Mouse (Mus musculus): ENCODE results near the gene Tnrc6b. TPM values are rescaled to one million over a fixed set of nuclear protein-coding genes. Genes with fewer than 3 reads are reported as not detected.
"Not testable (repeated sequence)": the region's sequence is repeated elsewhere in the genome, so short reads cannot be mapped to it uniquely, and the experiment has no call there.

Gene Tnrc6b
- polyA plus RNA-seq, 1 experiment: 9.4 TPM

DNA sequence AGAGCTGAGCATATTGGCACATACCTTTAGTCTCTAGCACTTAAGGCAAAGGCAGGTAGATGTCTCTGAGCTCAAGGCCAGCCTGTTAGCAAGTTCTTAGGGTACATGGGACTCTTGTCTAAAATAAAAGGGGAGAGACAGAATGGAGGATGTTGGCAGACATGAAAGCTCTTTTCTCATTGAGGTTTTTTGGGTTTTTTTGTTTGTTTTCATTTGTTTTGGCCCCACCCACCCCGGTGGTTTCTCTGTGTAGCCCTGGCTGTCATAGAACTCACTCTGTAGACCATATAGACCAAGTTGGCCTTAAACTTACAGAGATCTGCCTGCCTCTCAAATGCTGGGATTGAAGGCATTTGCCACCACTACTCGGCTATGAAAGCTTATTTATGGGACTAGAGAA lies 213.1 kb downstream of the Tnrc6b start:
- Histone ChIP-seq H3K4me3 (ENCODE audit: insufficient read depth, poor library complexity, severe bottlenecking) (no peak overlapping the region), H3K27me3 (ENCODE audit: control insufficient read depth, insufficient read depth, insufficient read length) (no peaks in the 10 kb centered on the region), H3ac (ENCODE audit: control insufficient read depth, insufficient read length, low read depth) (no peak overlapping the region), H3K79me2 (ENCODE audit: control insufficient read depth, insufficient read depth) (no peaks in the 10 kb centered on the region), H3K79me3 (ENCODE audit: low read depth) (no peaks in the 10 kb centered on the region), H3K36me3 (ENCODE audit: control insufficient read depth, insufficient read depth) (peaks cover 73% of the 10 kb centered on the region)
- TF ChIP-seq MYOD1 (IDR thresholded peaks at IDR 0.05; ENCODE audit: control insufficient read depth, insufficient read length, low read depth) (no peak), CEBPB (IDR thresholded peaks at IDR 0.05; ENCODE audit: low read depth) (no peak), USF1 (IDR thresholded peaks at IDR 0.05; ENCODE audit: low read depth) (no peak), CTCF (IDR thresholded peaks at IDR 0.05; ENCODE audit: control insufficient read depth, insufficient read depth, insufficient read length) (no peak), MYOG (IDR thresholded peaks at IDR 0.05; ENCODE audit: control insufficient read depth, extremely low read depth, insufficient read length) (no peak), FOSL1 (IDR thresholded peaks at IDR 0.05; ENCODE audit: insufficient read depth, low read length, poor library complexity, severe bottlenecking) (no peak), MAX (IDR thresholded peaks at IDR 0.05) (no peak)

DNA sequence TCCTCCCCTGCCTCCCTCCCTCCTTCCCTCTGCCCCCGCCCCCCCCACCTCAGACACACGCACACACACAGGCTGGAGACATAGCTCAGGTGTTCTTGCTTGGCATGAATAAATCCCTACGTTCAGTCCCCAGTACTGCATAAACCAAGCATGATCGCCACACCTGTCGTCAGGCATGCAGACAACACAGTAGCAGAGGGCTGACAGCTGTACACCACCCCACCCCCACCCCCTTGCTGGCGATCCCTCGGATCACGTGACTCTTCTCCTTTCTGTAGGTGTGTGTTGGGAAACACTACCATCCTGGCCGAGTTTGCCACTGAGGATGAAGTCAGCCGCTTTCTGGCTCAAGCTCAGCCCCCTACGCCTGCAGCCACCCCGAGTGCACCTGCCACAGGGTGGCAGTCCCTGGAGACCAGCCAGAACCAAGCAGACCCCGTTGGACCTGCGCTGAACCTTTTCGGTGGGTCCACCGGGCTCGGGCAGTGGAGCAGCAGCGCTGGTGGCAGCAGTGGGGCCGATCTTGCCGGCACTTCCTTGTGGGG lies 217.8 kb downstream of the Tnrc6b start:
- no peak for TF ChIP-seq MAX (IDR thresholded peaks at IDR 0.05)
- Histone ChIP-seq H3K36me3 (ENCODE audit: control insufficient read depth, insufficient read depth) (peaks cover 57% of the 10 kb centered on the region), H3K79me3 (ENCODE audit: low read depth) (no peaks in the 10 kb centered on the region), H3K79me2 (ENCODE audit: control insufficient read depth, insufficient read depth) (no peaks in the 10 kb centered on the region), H3K27me3 (ENCODE audit: control insufficient read depth, insufficient read depth, insufficient read length) (no peaks in the 10 kb centered on the region), H3ac (ENCODE audit: control insufficient read depth, insufficient read length, low read depth) (no peak overlapping the region), H3K4me3 (ENCODE audit: insufficient read depth, poor library complexity, severe bottlenecking) (no peak overlapping the region)

DNA sequence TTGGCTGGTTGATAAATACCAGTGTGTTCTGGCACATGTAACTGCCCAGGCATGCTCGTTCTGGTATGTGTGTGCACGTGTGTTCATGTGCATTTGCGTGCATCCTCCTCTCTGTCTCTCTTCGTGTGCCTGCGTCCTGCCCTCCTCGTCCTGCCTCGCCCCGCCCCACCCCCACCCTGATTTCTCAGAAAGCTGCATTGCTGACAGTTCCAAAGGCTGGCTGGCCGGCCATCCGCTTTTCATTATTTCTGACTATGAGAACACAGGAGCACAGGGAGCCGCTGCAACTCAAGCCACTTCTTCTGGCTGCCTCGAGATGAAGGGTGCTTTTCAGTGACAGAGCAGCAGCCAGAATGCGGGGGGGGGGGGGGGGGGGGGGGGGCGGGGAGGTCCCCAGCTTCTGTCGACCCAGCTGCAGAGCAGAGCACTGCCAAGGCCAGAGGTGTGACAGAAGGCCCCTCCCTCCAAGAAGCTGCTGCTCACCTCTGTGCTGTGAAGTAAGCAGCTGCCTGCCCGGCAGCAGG lies 219.0 kb downstream of the Tnrc6b start:
- peaks cover 46% of the 10 kb centered on the region for H3K36me3 ChIP-seq (ENCODE audit: control insufficient read depth, insufficient read depth)
- H3K4me3 ChIP-seq (ENCODE audit: insufficient read depth, poor library complexity, severe bottlenecking): no peak overlapping the region
- no peak overlapping the region for H3ac ChIP-seq (ENCODE audit: control insufficient read depth, insufficient read length, low read depth)
- no peaks in the 10 kb centered on the region for H3K79me3 ChIP-seq (ENCODE audit: low read depth)
- no peak for TF ChIP-seq CEBPB (IDR thresholded peaks at IDR 0.05; ENCODE audit: low read depth)
- no peak for TF ChIP-seq FOSL1 (IDR thresholded peaks at IDR 0.05; ENCODE audit: insufficient read depth, low read length, poor library complexity, severe bottlenecking)
- no peak for TF ChIP-seq MAX (IDR thresholded peaks at IDR 0.05)
- TF ChIP-seq USF1 (IDR thresholded peaks at IDR 0.05; ENCODE audit: low read depth): no peak
- no peak for TF ChIP-seq MYOD1 (IDR thresholded peaks at IDR 0.05; ENCODE audit: control insufficient read depth, insufficient read length, low read depth)
- no peak for TF ChIP-seq MYOG (IDR thresholded peaks at IDR 0.05; ENCODE audit: control insufficient read depth, extremely low read depth, insufficient read length)
- TF ChIP-seq CTCF (IDR thresholded peaks at IDR 0.05; ENCODE audit: control insufficient read depth, insufficient read depth, insufficient read length): no peak
- no peaks in the 10 kb centered on the region for H3K27me3 ChIP-seq (ENCODE audit: control insufficient read depth, insufficient read depth, insufficient read length)
- H3K79me2 ChIP-seq (ENCODE audit: control insufficient read depth, insufficient read depth): no peaks in the 10 kb centered on the region

GRCm38 (mm10) chr15:80930676-80931320 lies 219.7 kb downstream of the Tnrc6b start:
- not testable (repeated sequence) for H3K27me3 ChIP-seq (ENCODE audit: control insufficient read depth, insufficient read depth, insufficient read length); H3ac ChIP-seq (ENCODE audit: control insufficient read depth, insufficient read length, low read depth); H3K79me2 ChIP-seq (ENCODE audit: control insufficient read depth, insufficient read depth); H3K4me3 ChIP-seq (ENCODE audit: insufficient read depth, poor library complexity, severe bottlenecking); H3K79me3 ChIP-seq (ENCODE audit: low read depth)
- peaks cover 43% of the 10 kb centered on the region for H3K36me3 ChIP-seq (ENCODE audit: control insufficient read depth, insufficient read depth)

GRCm38 (mm10) chr15:80931345-80931960 lies 220.3 kb downstream of the Tnrc6b start:
- Histone ChIP-seq H3K4me3 (ENCODE audit: insufficient read depth, poor library complexity, severe bottlenecking) (no peak overlapping the region), H3K36me3 (ENCODE audit: control insufficient read depth, insufficient read depth) (peaks cover 38% of the 10 kb centered on the region), H3K79me2 (ENCODE audit: control insufficient read depth, insufficient read depth) (no peaks in the 10 kb centered on the region), H3ac (ENCODE audit: control insufficient read depth, insufficient read length, low read depth) (no peak overlapping the region), H3K79me3 (ENCODE audit: low read depth) (no peaks in the 10 kb centered on the region), H3K27me3 (ENCODE audit: control insufficient read depth, insufficient read depth, insufficient read length) (no peaks in the 10 kb centered on the region)
- TF ChIP-seq USF1 (IDR thresholded peaks at IDR 0.05; ENCODE audit: low read depth): no peak
- TF ChIP-seq CEBPB (IDR thresholded peaks at IDR 0.05; ENCODE audit: low read depth): no peak
- no peak for TF ChIP-seq MYOD1 (IDR thresholded peaks at IDR 0.05; ENCODE audit: control insufficient read depth, insufficient read length, low read depth)
- no peak for TF ChIP-seq MAX (IDR thresholded peaks at IDR 0.05)
- TF ChIP-seq FOSL1 (IDR thresholded peaks at IDR 0.05; ENCODE audit: insufficient read depth, low read length, poor library complexity, severe bottlenecking): no peak
- no peak for TF ChIP-seq CTCF (IDR thresholded peaks at IDR 0.05; ENCODE audit: control insufficient read depth, insufficient read depth, insufficient read length)
- TF ChIP-seq MYOG (IDR thresholded peaks at IDR 0.05; ENCODE audit: control insufficient read depth, extremely low read depth, insufficient read length): no peak

DNA sequence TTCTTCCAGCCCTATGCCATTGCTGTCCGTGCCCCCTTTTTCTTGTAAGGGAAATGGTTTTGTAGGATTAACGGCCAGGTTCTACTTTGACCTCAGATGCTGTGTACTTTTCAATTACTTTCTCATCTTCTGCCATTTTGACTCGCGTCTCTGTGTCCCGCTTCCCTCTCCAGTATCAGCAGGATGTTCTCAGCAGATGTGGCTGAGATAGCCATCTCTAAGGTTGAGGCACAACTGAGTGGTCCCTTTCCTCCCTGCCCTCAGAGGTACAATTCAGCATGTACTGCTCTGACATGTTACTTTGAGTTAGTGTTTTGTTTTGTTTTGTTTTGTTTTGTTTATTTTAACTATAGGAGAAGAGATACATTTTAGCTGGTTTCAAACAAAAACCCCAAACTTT lies 223.7 kb downstream of the Tnrc6b start:
- H3K79me2 ChIP-seq (ENCODE audit: control insufficient read depth, insufficient read depth): no peaks in the 10 kb centered on the region

More for the DNA sequence above, 223.7 kb downstream of the Tnrc6b start:
- H3K79me3 ChIP-seq (ENCODE audit: low read depth): no peaks in the 10 kb centered on the region
- peaks cover 12% of the 10 kb centered on the region for H3K36me3 ChIP-seq (ENCODE audit: control insufficient read depth, insufficient read depth)
- no peak overlapping the region for H3K4me3 ChIP-seq (ENCODE audit: insufficient read depth, poor library complexity, severe bottlenecking)
- TF ChIP-seq MAX (IDR thresholded peaks at IDR 0.05) (no peak), CTCF (IDR thresholded peaks at IDR 0.05; ENCODE audit: control insufficient read depth, insufficient read depth, insufficient read length) (no peak), USF1 (IDR thresholded peaks at IDR 0.05; ENCODE audit: low read depth) (no peak), FOSL1 (IDR thresholded peaks at IDR 0.05; ENCODE audit: insufficient read depth, low read length, poor library complexity, severe bottlenecking) (no peak), MYOD1 (IDR thresholded peaks at IDR 0.05; ENCODE audit: control insufficient read depth, insufficient read length, low read depth) (no peak), MYOG (IDR thresholded peaks at IDR 0.05; ENCODE audit: control insufficient read depth, extremely low read depth, insufficient read length) (no peak), CEBPB (IDR thresholded peaks at IDR 0.05; ENCODE audit: low read depth) (no peak)
- no peak overlapping the region for H3ac ChIP-seq (ENCODE audit: control insufficient read depth, insufficient read length, low read depth)
- H3K27me3 ChIP-seq (ENCODE audit: control insufficient read depth, insufficient read depth, insufficient read length): no peaks in the 10 kb centered on the region
